Mouse (Mus musculus) olfactory bulb, adult 2 months (tissue): Measurements from ENCODE around the gene Lrrc8e.

Source experiments
- CTCF ChIP-seq: fragments of 200-500 bp; IDR thresholded peaks from 2 replicates; pipeline ENCODE4 v1.5.1; 2012; ENCODE audit warnings: low read depth, mild to moderate bottlenecking, low read length, moderate library complexity; ENCODE audit not compliant: insufficient read depth
- POLR2A ChIP-seq: fragments of 200-500 bp; IDR thresholded peaks from 2 replicates; pipeline ENCODE4 v1.6.1; 2012; ENCODE audit warnings: mild to moderate bottlenecking, low read depth, low read length, moderate library complexity; ENCODE audit not compliant: insufficient read depth

- TF ChIP-seq CTCF (no peak), POLR2A (no peak)
These were observed 27.4 kb downstream of the Lrrc8e start for GRCm38 (mm10) chr8:4254001-4254400.
